Mouse (Mus musculus) erythroblast, embryonic 14.5 days (primary cell): ENCODE data around the gene Mmp28. TPM values are rescaled to one million over a fixed set of nuclear protein-coding genes. Genes with fewer than 3 reads are reported as not detected.

Experiments used
- H3K27me3 ChIP-seq: 2 replicates; pipeline ENCODE4 v1.6.1; 2012; ENCODE audit warnings: inconsistent platforms; ENCODE audit not compliant: control insufficient read depth
- H3K36me3 ChIP-seq: 2 replicates; pipeline ENCODE4 v1.6.1; 2012; ENCODE audit warnings: mild to moderate bottlenecking, inconsistent platforms; ENCODE audit not compliant: control insufficient read depth
- H3K4me1 ChIP-seq: 2 replicates; pipeline ENCODE4 v1.6.1; 2012; ENCODE audit warnings: inconsistent platforms; ENCODE audit not compliant: control insufficient read depth
- H3K4me3 ChIP-seq: replicated peaks from 2 replicates; pipeline ENCODE3; 2012; ENCODE audit warnings: moderate library complexity, mild to moderate bottlenecking, inconsistent platforms
- H3K9me3 ChIP-seq: 2 replicates; pipeline ENCODE4 v1.6.1; 2012; ENCODE audit warnings: low read length, inconsistent platforms, mixed read lengths; ENCODE audit not compliant: control insufficient read depth
- GATA1 ChIP-seq: IDR thresholded peaks from 2 replicates; pipeline ENCODE4 v1.6.1; 2012; ENCODE audit warnings: low read length, inconsistent platforms, mixed read lengths
- TAL1 ChIP-seq: IDR thresholded peaks from 3 replicates; pipeline ENCODE4 v1.6.1; 2012; ENCODE audit warnings: low read length, inconsistent platforms, mixed read lengths
- polyA plus RNA-seq: library from polyadenylated mRNA; stranded (reverse); fragments of >175 nt; gene quantifications from 2 replicates; pipeline ENCODE4 v1.2.3, GENCODE M21; 2012

Gene Mmp28
- polyA plus RNA-seq, 1 experiment, result not detected

DNA sequence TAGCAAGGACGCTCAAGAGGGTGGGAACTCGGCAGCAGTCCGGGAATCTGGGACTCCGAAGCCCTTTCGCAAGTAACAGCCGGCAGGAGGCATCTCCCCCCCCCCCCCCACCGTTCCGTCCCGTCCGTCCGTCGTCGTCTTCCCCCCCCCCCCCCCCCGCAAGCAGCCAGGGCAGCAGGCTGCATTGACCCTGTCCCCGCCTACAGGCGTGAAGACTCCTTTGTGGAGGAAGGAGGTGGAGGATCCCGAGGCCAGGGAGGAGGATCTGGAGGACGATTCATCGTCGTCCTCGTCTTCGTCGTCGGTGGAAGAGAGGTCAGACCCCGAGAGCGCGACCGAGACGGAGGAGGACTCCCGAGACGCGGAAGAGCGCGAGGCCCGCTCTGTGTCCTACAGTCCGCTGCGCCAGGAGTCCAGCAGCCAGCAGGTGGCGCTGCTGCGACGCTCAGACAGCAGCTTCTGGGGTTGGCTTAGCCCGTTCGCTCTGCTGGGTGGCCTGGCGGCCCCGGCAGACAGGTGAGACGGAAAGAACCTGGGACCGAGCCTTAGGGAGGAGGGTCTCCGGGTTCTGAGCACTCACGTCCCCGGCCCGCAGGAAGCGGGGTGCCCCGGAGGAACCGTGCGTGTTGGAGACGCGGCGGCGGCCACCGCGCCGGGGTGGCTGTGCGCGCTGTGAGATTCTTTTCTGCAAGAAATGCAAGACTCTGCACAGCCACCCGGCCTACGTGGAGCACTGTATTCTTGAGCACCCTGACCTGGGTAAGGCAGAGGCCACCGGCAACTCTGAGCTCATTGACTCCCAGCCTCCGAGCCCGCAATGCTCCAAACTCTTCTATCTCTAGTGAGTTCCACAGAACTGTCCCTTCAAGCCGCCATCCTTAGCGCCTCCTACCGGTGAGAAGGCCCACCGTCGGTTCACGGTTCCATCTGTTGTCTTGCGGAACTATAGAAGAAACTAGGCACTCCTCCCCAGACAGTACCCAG, 22.5 kb downstream of the Mmp28 start:
- TF ChIP-seq GATA1, result no peak
- TF ChIP-seq TAL1, result no peak
- H3K9me3 ChIP-seq, result no peaks in the 10 kb centered on the region
- H3K27me3 ChIP-seq, result peaks cover 67% of the 10 kb centered on the region
- peaks cover 11% of the 10 kb centered on the region for H3K4me1 ChIP-seq
- no peaks in the 10 kb centered on the region for H3K36me3 ChIP-seq
- H3K4me3 ChIP-seq, result peak overlapping the region; percentile 71

- TF ChIP-seq GATA1, result no peak
- TF ChIP-seq TAL1, result no peak
- Histone ChIP-seq H3K4me1 (peaks cover 11% of the 10 kb centered on the region), H3K9me3 (no peaks in the 10 kb centered on the region), H3K27me3 (peaks cover 66% of the 10 kb centered on the region), H3K36me3 (no peaks in the 10 kb centered on the region), H3K4me3 (no peak overlapping the region)
Measured at GRCm38 (mm10) chr11:83439426-83440060, 23.3 kb downstream of the Mmp28 start.

DNA sequence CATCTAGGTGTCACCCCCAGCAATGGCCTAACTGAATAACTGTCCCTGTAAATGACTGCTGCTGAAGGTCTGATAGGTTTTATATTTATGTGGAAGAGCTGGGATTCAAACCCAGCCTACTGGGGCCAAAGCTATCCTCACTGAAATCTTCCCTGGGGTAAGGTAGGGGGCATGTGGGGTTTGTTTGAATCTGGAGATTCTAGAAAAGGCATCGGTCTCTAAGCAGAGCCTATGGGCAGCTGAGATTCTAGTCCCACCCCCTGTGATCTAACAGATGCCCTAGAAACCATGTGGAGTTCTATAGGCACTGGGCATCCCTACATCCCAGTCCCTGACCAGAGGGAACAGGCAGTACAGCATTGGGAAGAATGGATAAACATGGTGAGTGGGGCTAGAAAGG, 25.5 kb downstream of the Mmp28 start, which contains the start of gene 1700020L24Rik:
1700020L24Rik (plus strand) TSS at position 301 of the 400 bp plus-strand sequence.
- Histone ChIP-seq H3K27me3 (peaks cover 46% of the 10 kb centered on the region), H3K4me3 (no peak within 1 kb of the TSS), H3K4me1 (peaks cover 9% of the 10 kb centered on the region), H3K9me3 (no peaks in the 10 kb centered on the region), H3K36me3 (no peaks in the 10 kb centered on the region)
- TF ChIP-seq TAL1 (no peak), GATA1 (no peak)

DNA sequence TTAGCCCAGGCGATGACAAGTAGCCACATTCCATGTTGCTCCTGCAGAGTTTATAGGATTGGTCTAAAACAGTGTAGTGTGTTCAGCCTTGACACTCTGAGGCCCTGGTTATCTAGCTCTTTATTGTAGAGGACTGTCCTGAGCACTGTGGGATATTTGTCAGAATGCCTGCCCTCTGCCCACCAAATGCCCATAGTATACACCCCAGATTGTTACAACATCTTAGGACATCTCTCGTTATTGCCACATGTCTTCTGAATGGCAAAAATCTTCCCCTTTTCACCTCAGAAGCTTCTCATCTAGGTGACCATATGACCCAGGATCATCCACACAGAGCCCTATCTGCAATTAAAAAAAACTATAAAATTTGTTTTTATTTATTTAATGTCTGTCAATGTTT, 30.3 kb downstream of the Mmp28 start:
- no peaks in the 10 kb centered on the region for H3K4me1 ChIP-seq
- H3K9me3 ChIP-seq, result no peaks in the 10 kb centered on the region
- H3K27me3 ChIP-seq, result peaks cover 45% of the 10 kb centered on the region
- no peak overlapping the region for H3K4me3 ChIP-seq
- H3K36me3 ChIP-seq, result no peaks in the 10 kb centered on the region
- no peak for TF ChIP-seq TAL1
- no peak for TF ChIP-seq GATA1

DNA sequence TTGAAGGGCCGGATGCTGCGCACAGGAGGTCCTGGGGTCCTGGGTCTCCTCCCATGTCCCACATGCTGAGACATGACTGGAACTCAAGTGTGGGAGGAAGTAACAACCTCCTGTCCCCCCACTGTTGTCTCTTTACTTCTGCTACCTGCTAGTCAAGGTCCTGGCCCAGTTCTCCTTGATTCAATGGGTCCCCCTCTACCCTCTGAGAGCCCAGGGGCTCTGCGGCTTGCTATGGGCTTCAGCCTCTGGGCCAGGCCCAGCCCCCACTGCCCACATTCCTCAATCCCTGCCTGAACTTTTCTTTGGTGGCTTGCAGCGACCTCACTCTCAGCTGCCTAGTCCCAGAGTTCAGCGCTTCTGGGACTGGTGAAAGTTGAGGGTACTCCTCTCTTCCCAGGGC, 33.5 kb downstream of the Mmp28 start, which contains the start of gene Gas2l2:
Gas2l2 (minus strand) TSS at position 101 of the 400 bp plus-strand sequence.
- no peak for TF ChIP-seq TAL1
- TF ChIP-seq GATA1, result no peak
- H3K9me3 ChIP-seq, result no peaks in the 10 kb centered on the region
- H3K27me3 ChIP-seq, result peaks cover 50% of the 10 kb centered on the region

DNA sequence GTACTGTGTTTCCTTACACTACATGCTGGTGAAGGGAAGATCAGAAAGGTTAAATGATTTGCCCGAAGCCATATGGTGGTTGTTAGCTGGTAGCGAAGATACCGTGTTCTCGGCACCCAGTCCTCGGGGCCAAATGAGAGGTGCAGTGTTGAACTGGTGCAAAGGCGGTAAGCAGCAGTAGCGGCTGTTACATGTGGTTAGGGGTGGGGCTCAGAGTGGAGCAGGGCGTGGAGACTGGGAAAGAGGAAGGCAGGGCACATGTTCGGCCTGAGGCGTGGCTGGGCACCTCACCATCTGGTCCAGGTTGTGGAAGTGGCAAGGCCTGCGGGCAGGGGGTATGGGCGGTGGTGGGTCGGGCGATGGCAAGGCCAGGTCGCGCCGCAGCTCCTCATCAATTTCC, 35.9 kb downstream of the Mmp28 start:
- Histone ChIP-seq H3K4me3 (no peak overlapping the region), H3K4me1 (no peaks in the 10 kb centered on the region; the same call in 1 of the 2 replicates), H3K27me3 (peaks cover 51% of the 10 kb centered on the region), H3K9me3 (no peaks in the 10 kb centered on the region), H3K36me3 (no peaks in the 10 kb centered on the region)
- TF ChIP-seq GATA1 (no peak), TAL1 (no peak)

More for the DNA sequence above, 33.5 kb downstream of the Mmp28 start, which contains the start of gene Gas2l2:
- H3K4me1 ChIP-seq, result no peaks in the 10 kb centered on the region; the same call in 1 of the 2 replicates
- no peaks in the 10 kb centered on the region for H3K36me3 ChIP-seq
- no peak within 1 kb of the TSS for H3K4me3 ChIP-seq

- TF ChIP-seq GATA1 (no peak), TAL1 (no peak)
- Histone ChIP-seq H3K4me1 (no peaks in the 10 kb centered on the region; the same call in 1 of the 2 replicates), H3K9me3 (no peaks in the 10 kb centered on the region), H3K27me3 (peaks cover 51% of the 10 kb centered on the region), H3K36me3 (no peaks in the 10 kb centered on the region), H3K4me3 (no peak overlapping the region)
Measured at GRCm38 (mm10) chr11:83424681-83425080, 38.2 kb downstream of the Mmp28 start.

DNA sequence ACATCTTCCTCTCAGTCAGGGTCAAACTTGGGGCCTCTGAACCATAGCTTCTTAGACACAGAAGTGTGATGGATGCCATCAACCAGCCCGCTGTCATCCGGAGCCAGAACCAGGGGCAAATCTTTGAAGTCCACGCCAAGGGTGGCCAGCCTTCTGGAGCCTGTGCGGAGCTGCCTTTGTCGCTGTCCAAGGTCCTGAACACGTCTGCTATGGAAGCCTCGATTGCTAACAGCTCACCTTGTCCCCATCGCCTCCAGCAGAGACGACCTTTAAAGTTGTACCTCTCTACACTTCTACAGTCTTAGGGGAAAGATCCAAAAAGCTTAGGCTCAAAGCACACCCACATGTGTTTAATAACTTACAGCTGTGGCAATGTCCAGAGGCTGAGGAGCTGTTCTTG, 41.6 kb downstream of the Mmp28 start:
- no peaks in the 10 kb centered on the region for H3K36me3 ChIP-seq
- peaks cover 2% of the 10 kb centered on the region; the same call in 1 of the 2 replicates for H3K9me3 ChIP-seq
- H3K4me1 ChIP-seq, result peaks cover 3% of the 10 kb centered on the region
- H3K4me3 ChIP-seq, result no peak overlapping the region
- H3K27me3 ChIP-seq, result peaks cover 42% of the 10 kb centered on the region
- TF ChIP-seq TAL1 (no peak), GATA1 (no peak)

GRCm38 (mm10) chr11:83420338-83420737, 42.5 kb downstream of the Mmp28 start:
- TF ChIP-seq GATA1, result no peak
- Histone ChIP-seq H3K9me3 (peaks cover 2% of the 10 kb centered on the region; the same call in 1 of the 2 replicates), H3K36me3 (no peaks in the 10 kb centered on the region), H3K4me1 (peaks cover 3% of the 10 kb centered on the region), H3K4me3 (no peak overlapping the region), H3K27me3 (peaks cover 33% of the 10 kb centered on the region)
